Mouse (Mus musculus) sigmoid colon, adult 10 weeks (tissue): ENCODE measurements around the gene Zswim7. TPM values are rescaled to one million over a fixed set of nuclear protein-coding genes. Genes with fewer than 3 reads are reported as not detected.

Experiments
- polyA plus RNA-seq: library from polyadenylated mRNA; stranded (reverse); fragments of 350-450 nt; fragmentation: Illumina TruSeq; extraction: RNeasy Lipid Tissue Mini Kit (QIAGEN cat#74804); gene quantifications from one replicate; pipeline ENCODE4 v1.2.3, GENCODE M21; 2014; ENCODE audit warnings: low read depth, low replicate concordance

Zswim7 gene
- 1.6 TPM for polyA plus RNA-seq

DNA sequence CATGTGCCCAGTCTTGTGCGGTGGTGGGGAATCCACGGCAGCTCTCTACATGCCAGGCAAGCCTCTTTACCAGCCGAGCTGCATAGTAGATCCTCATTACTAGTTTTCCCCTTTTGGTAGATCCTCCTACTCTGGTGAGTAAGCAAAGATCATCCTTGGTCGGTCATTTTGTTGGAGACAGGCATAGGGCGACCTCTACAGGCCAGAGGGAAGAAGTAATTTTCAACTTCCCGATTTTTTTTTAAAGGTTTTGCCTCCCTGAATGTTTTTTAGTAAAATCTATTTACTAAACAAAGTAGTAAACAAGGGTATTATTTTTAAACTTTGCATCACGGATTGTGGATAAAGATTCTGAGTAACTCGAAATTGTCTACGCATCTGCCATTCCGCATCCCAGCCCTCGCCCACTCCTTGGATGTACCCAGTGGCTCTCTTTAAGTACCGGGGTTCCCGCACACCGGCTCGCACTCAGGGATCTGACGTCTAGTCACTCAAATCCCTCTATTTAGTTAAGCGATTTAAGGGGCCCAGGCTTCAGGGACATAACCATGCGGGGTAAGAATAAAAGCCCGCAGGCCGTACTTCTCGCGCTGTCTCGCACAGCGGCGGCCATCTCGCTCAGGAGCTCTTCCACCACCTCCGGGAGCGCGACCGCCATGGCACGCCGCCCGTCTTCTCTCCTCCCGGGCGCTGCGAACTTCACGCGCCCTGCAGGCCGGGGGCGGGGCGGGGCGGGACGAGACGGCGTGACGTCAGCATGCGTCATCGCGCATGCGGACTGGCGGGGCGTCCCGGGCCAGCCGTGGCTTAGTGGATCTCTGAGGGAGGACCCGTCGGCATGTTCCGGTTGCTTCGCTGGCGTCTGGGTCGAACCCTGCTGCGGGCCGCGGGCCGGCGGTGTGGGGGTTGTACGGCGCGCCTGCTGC lies at the start of gene Zswim7, which contains the start of gene Ttc19:
Gene Zswim7 (minus strand): TSS at position 701 of the 926 bp plus-strand sequence.
Gene Ttc19 (plus strand): TSS at position 799 of the 926 bp plus-strand sequence.

DNA sequence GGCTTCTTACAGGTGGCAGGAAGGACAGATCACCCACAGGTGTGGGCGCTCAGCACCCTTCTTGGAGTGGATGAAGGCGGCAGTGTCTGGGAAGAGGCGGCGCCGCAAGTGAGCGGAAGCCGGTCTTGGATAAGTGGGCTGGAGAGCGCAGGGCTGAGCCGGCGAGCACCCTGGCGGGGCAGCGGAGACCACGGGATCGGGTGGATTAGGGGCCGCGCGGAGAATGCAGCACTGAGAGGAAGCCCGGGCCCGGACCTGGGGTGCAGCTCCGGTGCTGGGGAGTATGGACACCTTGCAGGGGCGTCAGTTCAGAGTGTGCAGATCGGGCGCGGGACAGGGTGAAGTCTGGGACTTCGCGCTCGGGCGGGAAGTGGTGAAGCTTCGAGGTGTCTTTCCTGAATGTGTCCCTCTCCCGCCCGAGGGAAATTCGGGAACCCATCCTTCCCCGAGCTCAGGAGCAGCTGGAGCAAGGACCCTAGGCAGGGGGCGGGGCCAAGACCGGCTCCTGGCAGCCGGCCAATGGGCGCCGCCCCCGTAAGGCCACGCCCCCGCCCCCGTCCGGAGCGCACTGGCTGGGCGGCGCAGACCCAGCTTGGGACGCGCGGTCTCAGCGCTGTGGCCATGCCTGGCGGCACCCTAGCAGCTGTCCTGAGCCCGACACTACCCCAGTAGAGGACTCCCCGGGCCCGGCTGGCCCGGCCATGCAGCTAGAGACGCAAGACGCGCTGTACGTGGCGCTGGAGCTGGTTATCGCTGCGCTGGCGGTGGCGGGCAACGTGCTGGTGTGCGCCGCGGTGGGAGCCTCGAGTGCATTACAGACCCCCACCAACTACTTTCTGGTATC lies 32.6 kb downstream of the Zswim7 start, which contains the start of gene Adora2b:
Gene Adora2b (plus strand): TSS at position 584 of the 844 bp plus-strand sequence.

Other genes with a start within 250 kb of the Zswim7 start
- 0.54 TPM for gene Adora2b, start 32.4 kb downstream of the Zswim7 start, polyA plus RNA-seq
- 62.1 TPM for gene Ttc19, start 98 bp upstream of the Zswim7 start, polyA plus RNA-seq
- 4.4 TPM for gene Pigl, start 177.1 kb upstream of the Zswim7 start, polyA plus RNA-seq
- 255 TPM for gene Ncor1, start 177.2 kb upstream of the Zswim7 start, polyA plus RNA-seq